Mouse (Mus musculus): ENCODE measurements around the gene Igbp1b. TPM values are rescaled to one million over a fixed set of nuclear protein-coding genes. Genes with fewer than 3 reads are reported as not detected.

Igbp1b gene
- 0.13 TPM in 1 of 2 replicates, not detected in the other for polyA plus RNA-seq (2012; rRNA removed)

DNA sequence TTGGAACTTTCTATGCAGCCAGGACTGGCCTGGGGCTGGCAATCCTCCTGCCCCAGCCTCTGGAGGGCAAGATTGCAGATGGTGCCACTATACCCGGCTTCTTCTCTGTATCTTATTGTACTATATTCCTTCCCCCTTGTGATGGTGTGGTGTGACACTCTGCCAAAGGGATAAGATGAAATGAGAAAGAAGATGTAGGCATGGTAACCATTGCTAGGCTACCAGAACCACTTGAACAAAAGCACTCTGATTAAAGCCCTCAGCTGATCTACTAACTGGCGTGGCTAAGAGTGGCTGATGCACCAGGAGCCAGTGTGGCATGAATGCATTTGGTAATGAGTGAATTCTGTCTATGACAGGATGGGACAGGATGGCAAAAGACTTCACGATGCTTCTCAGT lies at the start of gene Igbp1b:
Igbp1b (minus strand) TSS at position 29 of the 400 bp plus-strand sequence.
- DNase-seq (ENCODE audit: low read depth): no peak

DNA sequence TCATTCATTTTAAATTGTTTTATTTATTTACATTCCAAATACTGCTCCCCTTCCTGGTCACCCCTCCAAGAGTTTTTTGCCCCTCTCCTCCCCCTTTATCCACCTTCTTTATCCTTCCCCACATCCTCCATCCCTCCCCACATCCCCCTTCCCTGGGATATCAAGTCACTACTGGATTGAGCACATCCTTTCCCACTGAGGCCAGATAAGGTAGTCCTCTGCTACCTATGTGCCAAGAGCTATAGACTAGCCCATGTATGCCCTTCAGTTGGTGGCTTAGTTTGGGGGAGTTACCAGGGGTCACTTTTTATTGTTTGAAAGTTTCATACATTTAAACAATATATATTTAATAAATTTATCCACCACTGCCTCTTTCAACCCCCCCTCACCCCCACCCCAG lies 24.6 kb upstream of the Igbp1b start:
- DNase-seq (ENCODE audit: low read depth): no peak

DNA sequence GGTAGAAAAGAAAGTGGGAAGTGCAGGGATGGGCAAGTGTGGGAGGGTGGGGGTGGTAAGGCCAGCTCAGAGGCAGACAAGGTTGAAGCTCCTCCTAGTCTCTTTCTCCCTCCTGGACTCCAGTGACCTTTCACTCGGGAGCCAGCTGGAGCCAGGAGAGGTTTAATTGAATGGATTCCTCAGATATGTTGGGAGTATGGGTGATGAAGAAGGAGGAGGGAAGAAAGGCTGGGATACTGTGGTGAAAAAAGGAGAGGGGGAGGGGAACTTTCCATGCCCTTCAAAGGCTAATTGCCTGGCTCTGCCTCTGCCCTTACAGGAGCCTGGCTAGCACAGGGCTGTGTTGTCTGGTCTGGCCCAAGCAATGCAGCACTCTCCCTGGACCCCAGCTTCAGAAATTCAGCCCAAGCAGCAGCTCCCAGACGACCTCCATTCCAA lies 14.4 kb upstream of the Igbp1b start:
- no peak for DNase-seq (ENCODE audit: low read depth)

DNA sequence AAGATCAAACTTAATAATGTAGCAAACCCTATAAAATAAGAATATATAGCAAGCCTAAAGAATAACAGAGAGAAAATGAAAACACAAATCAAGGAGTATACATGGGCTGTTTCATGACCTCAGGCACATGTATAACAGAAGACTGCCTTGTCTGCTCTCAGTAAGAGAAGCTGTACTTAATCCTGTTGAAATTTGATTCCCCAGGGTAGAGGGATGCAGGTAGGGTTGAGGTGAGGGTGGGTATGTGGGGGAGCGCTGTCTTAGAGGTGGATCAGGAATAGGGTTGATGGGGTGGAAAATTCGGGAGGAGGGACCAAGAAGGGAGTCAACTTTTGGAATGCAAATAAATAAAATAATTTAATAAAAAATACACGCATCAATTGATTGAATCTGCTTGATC lies 7.1 kb upstream of the Igbp1b start:
- DNase-seq (ENCODE audit: low read depth): no peak

DNA sequence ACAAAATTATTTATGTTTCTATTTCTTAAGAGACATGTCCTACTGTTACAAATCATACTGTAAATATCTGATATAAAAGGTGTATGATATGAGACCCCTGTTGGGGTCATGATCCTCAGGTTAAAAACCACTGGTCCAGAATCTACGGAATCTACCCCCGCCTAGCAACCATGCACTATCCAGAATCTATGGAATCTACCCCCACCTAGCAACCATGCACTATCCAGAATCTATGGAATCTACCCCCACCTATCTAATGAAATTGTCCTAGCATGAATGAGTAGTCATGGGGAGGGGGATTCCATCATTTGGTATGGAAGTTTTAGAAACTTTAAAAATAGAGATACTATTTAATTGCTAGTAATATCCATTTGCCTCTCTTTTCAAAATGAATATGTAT lies 12.7 kb downstream of the Igbp1b start:
- no peak for DNase-seq (ENCODE audit: low read depth)

DNA sequence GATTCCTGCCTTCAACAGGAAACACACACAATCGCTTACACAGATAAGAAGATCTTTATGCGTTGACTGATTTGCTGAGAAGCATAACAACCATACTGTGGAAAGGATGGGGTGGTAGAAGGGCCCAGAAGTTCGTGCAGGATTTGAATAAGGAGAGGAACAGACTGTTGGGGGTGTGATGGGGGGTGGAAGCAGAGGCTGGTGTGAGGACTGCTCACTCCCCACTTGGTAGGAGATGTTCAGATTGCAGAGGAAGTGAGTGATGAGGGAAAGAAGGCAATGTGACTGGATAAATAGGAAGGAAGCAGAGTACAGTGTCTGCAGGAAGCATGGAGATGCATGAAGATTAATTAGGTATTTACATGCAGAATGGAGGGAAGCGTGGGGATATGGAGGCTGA lies 19.0 kb downstream of the Igbp1b start:
- DNase-seq (ENCODE audit: low read depth): no peak

DNA sequence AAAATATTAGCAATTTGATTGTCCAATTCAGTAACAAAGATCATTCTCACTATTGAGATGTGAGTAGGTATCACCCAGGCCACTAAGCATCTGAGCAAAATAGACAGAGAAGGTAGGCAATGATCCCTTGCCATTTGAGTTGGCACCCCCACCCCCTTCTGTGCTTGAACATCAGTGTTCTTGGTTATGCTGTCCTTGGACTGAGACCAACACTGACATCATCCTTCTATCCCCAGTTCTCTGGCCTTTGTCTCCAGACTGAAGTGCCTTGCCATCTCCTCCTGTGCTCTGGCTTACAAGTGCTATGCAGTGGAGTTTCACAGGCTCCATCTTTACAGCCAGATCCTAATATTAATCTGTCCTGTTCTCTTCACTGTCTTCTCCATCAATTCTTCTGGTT lies 37.6 kb downstream of the Igbp1b start:
- no peak for DNase-seq (ENCODE audit: low read depth)

DNA sequence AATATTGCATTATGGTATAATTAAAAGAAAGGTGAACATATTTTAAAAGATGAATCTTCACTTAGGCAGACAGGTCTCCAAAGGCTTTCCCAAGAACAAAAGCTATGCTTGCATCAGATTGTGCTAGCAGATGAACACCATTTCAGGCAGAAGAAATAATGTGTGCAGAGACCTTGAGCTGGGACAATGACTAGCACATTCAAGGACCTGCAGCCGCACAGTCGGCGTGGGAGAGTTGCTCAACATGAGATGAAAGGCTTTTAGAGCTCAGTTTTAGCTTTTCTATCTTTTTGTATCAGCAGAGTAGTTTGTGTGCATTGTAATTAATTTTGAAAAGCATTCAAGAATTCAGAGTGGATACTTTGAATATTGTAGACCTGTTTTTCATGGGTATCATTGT lies 39.9 kb downstream of the Igbp1b start:
- no peak for DNase-seq (ENCODE audit: low read depth)

Other genes starting within 250 kb of the Igbp1b start
- not detected in 2 replicates for gene Lmo3, start 76.6 kb downstream of the Igbp1b start, polyA plus RNA-seq (2012; rRNA removed)